Mouse (Mus musculus) gastrocnemius, postnatal 14 days (tissue): ENCODE measurements around the gene Hist1h1d. TPM values are rescaled to one million over a fixed set of nuclear protein-coding genes. Genes with fewer than 3 reads are reported as not detected.
"Not testable (repeated sequence)": the region's sequence is repeated elsewhere in the genome, so short reads cannot be mapped to it uniquely, and the experiment has no call there.

Experiments used
- DNase-seq: peaks from one replicate; pipeline ENCODE4 v3.0.0; 2021; ENCODE audit warnings: mixed read lengths
- intact Hi-C: fragments of 180-260 bp; cut with DNase I; formaldehyde crosslinking; loops from one replicate; pipeline ENCODE4 v1.15.1; 2025; ENCODE audit warnings: low total_unique reads
- total RNA-seq, 2 experiments: library from RNA; stranded (reverse); gene quantifications; 2 replicates each; pipeline ENCODE4 v1.2.3; 2021

Gene Hist1h1d
- total RNA-seq, 2 experiments from 2014 or later: 8.2 to 9.3 TPM

- DNase-seq: peak; percentile 14
- intact Hi-C loops: no loop called here
Observed at GRCm38 (mm10) chr13:23562699-23563462, 9.8 kb downstream of the Hist1h1d start.

DNA sequence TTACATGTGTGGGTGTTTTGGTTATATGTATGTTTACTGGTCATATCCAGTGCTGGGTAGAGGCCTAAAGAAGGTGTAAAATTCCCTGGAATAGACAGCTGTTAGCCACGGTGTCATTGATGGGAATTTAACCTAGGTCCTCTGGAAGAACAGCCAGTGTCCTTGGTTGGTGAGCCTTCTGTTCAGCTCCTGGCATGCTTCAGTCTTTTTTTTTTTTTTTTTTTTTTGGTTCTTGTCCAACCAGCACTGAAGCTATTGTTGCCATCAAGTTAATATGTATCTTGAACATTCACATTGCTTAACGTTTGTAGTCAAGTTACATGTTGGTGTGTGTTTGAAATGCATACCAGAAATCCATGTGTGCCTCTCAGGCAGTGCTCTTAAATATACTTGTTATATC is 11.4 kb downstream of the Hist1h1d start:
- intact Hi-C loops: no loop called here
- DNase-seq: no peak

DNA sequence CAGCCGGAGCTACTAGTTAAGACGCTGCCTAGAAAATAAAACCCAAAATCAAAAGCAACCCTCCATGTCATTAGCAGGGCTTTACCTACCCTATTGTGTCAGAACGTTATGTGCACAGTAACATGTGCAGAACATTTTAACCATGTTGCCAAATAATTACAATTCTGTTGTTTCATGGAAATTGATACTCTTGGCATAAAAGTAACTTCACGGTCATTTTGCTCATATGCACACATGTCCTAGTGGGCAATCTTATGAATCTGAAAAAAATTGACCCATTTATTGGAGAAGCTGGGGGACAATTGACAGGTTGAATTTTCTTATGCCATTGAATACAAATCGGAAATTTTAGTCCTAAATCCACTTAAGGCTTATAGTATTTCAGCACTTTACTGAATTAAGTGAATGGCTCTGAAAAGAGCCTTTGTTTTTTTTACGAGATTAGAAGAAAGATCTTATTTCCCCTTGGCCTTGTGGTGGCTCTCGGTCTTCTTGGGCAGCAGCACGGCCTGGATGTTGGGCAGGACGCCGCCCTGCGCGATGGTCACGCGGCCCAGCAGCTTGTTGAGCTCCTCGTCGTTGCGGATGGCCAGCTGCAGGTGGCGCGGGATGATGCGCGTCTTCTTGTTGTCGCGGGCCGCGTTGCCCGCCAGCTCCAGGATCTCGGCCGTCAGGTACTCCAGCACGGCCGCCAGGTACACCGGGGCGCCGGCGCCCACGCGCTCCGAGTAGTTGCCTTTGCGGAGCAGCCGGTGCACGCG is 17.4 kb downstream of the Hist1h1d start:
- DNase-seq, intact Hi-C loops: not testable (repeated sequence)

- intact Hi-C loops: no loop called here
- DNase-seq: peak; percentile 15
Observed at GRCm38 (mm10) chr13:23571022-23571503, 18.0 kb downstream of the Hist1h1d start, which contains the start of the genes Hist1h2ae and Hist1h2bg. Gene Hist1h2ae, minus strand, starts transcription at chr13:23571220. Gene Hist1h2bg, plus strand, starts transcription at chr13:23571396.

- intact Hi-C loops, DNase-seq: not testable (repeated sequence)
Observed at GRCm38 (mm10) chr13:23571504-23572217, 18.6 kb downstream of the Hist1h1d start.

GRCm38 (mm10) chr13:23572218-23573033 is 19.4 kb downstream of the Hist1h1d start:
- intact Hi-C loops: no loop called here

DNA sequence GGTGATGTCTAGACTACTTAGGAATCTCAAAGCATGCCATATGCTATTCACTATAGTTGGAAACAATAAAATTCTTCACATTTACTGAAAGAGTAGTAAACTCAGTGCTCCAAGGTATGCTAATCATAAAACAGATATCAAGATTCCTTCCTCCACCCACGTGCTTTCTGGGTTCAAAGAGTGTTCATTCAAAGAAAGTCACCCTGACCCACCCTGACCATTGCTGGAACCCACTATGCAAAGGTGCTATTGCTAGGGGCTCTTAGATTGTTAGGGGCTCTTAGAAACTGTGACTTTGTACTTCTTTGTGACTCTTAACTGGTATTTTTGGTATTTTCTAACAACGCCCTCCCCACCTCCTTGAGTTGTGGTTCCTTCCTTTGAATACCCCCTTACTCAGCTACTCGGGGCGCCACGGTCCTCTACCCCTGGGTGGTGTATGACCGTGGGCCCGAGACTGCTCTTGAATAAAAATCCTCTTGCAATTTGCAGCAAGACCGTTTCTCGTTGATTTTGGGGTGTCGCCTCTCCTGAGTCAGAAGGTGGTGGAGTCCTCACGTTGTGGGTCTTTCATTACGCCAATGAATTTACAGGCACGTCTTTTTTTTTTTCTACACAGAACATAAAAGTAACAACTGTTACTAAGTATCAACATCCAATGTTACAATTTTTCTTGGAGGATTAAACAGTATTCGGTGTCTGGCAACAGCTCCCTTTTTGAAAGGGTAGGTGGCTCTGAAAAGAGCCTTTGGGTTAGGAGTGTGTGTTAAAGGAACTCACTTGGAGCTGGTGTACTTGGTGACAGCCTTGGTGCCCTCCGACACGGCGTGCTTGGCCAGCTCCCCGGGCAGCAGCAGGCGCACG is 20.2 kb downstream of the Hist1h1d start:
- intact Hi-C loops: not testable (repeated sequence)

More at GRCm38 (mm10) chr13:23572218-23573033, 19.4 kb downstream of the Hist1h1d start:
- no peak for DNase-seq

GRCm38 (mm10) chr13:23573898-23574524 is 20.9 kb downstream of the Hist1h1d start, which contains the start of the genes Hist1h2bf and Hist1h2ad:
Gene Hist1h2bf, minus strand, starts transcription at chr13:23574196.
Gene Hist1h2ad, plus strand, starts transcription at chr13:23574381.
- intact Hi-C loops: not testable (repeated sequence)

More for the DNA sequence above, 20.2 kb downstream of the Hist1h1d start:
- DNase-seq: not testable (repeated sequence)

GRCm38 (mm10) chr13:23574546-23575170 is 21.6 kb downstream of the Hist1h1d start:
- DNase-seq, intact Hi-C loops: not testable (repeated sequence)

More at GRCm38 (mm10) chr13:23573898-23574524, 20.9 kb downstream of the Hist1h1d start, which contains the start of the genes Hist1h2bf and Hist1h2ad:
- DNase-seq: peak; percentile 86

DNA sequence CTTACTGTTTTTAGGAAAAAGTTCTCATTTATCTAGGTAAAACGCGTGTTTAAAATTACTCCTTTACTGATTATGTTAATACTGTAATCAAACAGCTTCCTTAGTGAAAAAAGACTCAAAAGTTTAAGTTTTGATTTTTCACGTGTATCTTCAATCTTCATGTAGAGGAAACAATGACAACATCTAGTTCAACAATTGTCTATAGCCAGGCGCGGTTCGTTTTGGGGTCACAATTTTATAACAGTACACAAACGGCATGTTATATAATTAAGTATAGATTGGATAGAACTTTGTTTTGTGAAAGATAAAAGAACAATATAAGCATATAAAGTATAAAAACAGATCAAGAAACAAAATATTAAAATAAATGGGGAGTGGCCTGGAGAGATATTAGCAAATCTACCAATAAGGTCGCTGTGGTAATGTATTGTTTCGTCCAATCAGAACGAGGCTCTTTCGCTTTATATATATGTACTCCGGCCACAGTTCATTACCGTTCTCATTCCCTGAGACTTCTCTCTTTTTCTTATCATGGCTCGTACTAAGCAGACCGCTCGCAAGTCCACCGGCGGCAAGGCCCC is 22.3 kb downstream of the Hist1h1d start, which contains the start of gene Hist1h3d:
Hist1h3d (plus strand) TSS at position 493 of the 581 bp plus-strand sequence.
- intact Hi-C loops: no loop called here
- DNase-seq: no peak

- intact Hi-C loops, DNase-seq: not testable (repeated sequence)
Observed at GRCm38 (mm10) chr13:23575864-23576313, 22.8 kb downstream of the Hist1h1d start.

- DNase-seq: no peak
- intact Hi-C loops: no loop called here
Observed at GRCm38 (mm10) chr13:23576351-23576881, 23.4 kb downstream of the Hist1h1d start.

DNA sequence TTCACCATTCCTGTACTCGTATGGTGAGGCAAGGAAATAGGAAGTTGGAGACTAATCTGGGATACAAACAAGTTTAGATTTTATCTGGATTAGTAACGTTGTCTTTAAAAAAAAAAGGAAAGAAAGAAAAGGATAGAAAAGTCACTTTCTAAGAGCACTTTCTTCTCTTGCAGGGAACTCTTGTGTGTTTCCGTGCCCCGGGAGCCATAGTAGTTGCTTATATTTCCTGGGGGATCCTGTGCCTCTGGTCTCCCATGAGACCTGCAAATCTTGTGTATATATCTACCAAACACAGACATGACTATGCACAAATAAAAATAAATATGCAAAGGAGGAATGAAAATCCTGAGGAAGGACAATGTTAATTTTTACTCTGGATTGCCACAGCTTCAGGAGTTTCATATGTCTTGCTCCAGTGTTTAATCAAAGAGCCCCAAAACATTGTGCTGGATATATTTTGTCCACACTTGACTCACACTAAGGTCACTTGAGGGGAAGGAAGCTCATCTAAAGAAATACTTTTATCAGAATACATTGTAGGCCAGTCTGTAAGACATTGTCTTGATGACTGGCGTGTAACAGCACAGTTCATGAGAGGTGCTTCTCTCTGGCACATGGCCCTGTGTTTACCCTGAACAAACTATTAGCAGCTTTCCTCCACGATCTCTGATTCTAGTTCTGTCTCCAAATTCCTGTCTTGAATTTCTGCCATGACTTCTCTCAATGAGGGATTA is 24.0 kb downstream of the Hist1h1d start:
- DNase-seq: no peak
- intact Hi-C loops: no loop called here

DNA sequence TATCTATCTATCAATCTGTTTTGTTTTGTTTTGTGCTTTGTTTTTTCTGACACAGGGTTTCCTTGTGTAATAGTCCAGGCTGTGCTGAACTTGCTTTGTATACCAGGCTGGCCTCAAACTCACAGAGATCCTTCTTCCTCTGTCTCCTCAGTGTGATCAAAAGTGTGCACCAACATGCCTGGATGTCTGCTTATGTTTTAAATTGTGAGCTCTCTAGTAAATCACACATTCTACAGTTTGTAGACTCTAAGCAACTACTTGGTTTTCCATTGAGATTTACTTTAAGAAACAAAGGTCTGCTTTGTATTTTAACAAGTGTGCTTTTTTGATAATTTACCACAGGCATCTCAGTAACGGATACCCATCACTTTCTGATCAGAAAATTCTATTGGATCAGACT is 24.8 kb downstream of the Hist1h1d start:
- no peak for DNase-seq
- intact Hi-C loops: no loop called here
